Mouse (Mus musculus): ENCODE results near the gene Dscam.

DNA sequence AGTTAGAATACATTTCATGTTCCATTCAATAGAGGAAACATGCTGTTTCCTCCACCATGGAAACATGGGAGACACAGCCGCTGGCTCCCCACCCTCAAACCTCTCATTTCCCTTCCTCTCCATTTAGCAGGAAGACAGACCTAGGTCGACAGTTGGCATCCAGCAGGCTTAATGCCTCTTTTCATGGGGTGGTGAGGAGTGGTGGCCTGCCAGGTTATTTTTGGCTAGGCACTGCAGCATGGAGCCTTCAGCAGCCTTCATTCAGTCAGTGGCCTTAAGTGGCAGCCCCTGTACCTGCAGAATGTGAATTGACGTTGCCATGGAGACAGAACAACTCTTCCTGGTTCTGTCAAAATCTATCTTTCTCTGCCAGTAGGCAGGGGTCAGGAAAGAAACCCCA is 243.6 kb downstream of the Dscam start:
- TF ChIP-seq CTCF (IDR thresholded peaks at IDR 0.05; ENCODE audit: extremely low read depth, insufficient read depth, insufficient read length, insufficient replicate concordance) (no peak), POLR2A (IDR thresholded peaks at IDR 0.05; ENCODE audit: low read depth, low read length) (no peak)
